Mouse (Mus musculus): ENCODE measurements at regions not wholly inside any gene's neighbourhood (a gene's known extent, or its start where the extent isn't known, plus 50 kb on each side); places are given as distances from the start of the nearest gene placed in this dataset.

GRCm38 (mm10) chr4:137158201-137158600, 109.6 kb upstream of the Zbtb40 start:
- no peak for DNase-seq

- DNase-seq: no peak
Observed at GRCm38 (mm10) chr4:137156441-137157105, 108.0 kb upstream of the Zbtb40 start.

GRCm38 (mm10) chr4:137148756-137149155, 100.2 kb upstream of the Zbtb40 start:
- DNase-seq: peak; percentile 48

- no peak for DNase-seq
Observed at GRCm38 (mm10) chr4:137147795-137148194, 99.2 kb upstream of the Zbtb40 start.

GRCm38 (mm10) chr4:137146326-137146725, 97.7 kb upstream of the Zbtb40 start:
- DNase-seq: no peak

GRCm38 (mm10) chr4:137142316-137142715, 93.7 kb upstream of the Zbtb40 start:
- DNase-seq: no peak

GRCm38 (mm10) chr4:137139051-137139705, 90.6 kb upstream of the Zbtb40 start:
- DNase-seq: no peak

GRCm38 (mm10) chr4:137138127-137138526, 89.5 kb upstream of the Zbtb40 start:
- DNase-seq: no peak

GRCm38 (mm10) chr4:137136313-137136712, 87.7 kb upstream of the Zbtb40 start:
- DNase-seq: no peak

GRCm38 (mm10) chr4:137135792-137136191, 87.2 kb upstream of the Zbtb40 start:
- DNase-seq: peak; percentile 11

- no peak for DNase-seq
Observed at GRCm38 (mm10) chr4:137134553-137134952, 86.0 kb upstream of the Zbtb40 start.

- DNase-seq: no peak
Observed at GRCm38 (mm10) chr4:137133789-137134188, 85.2 kb upstream of the Zbtb40 start.

GRCm38 (mm10) chr4:137130619-137131212, 82.1 kb upstream of the Zbtb40 start:
- no peak for DNase-seq

GRCm38 (mm10) chr4:137128152-137128551, 79.6 kb upstream of the Zbtb40 start:
- DNase-seq: no peak

GRCm38 (mm10) chr4:137121684-137122083, 73.1 kb upstream of the Zbtb40 start:
- DNase-seq: no peak

GRCm38 (mm10) chr4:137120597-137120996, 72.0 kb upstream of the Zbtb40 start:
- DNase-seq: no peak

GRCm38 (mm10) chr4:137118332-137118715, 69.7 kb upstream of the Zbtb40 start:
- no peak for DNase-seq

GRCm38 (mm10) chr4:137117471-137118331, 69.1 kb upstream of the Zbtb40 start:
- peak; percentile 10 for DNase-seq

GRCm38 (mm10) chr4:137115062-137115461, 66.5 kb upstream of the Zbtb40 start:
- no peak for DNase-seq

GRCm38 (mm10) chr4:137110276-137110675, 61.7 kb upstream of the Zbtb40 start:
- DNase-seq: peak; percentile 49

- DNase-seq: no peak
Observed at GRCm38 (mm10) chr4:137104447-137105044, 55.9 kb upstream of the Zbtb40 start.

GRCm38 (mm10) chr4:137101169-137101568, 52.6 kb upstream of the Zbtb40 start:
- DNase-seq: no peak

- no peak for DNase-seq
Observed at GRCm38 (mm10) chr4:137100756-137101155, 52.2 kb upstream of the Zbtb40 start.
